Mouse (Mus musculus): Measurements from ENCODE around the gene Slc7a6os. TPM values are rescaled to one million over a fixed set of nuclear protein-coding genes. Genes with fewer than 3 reads are reported as not detected.

Gene Slc7a6os
- polyA plus RNA-seq, 1 experiment from 2014 or later = 31.5 TPM

Other genes with a start within 250 kb of the Slc7a6os start
- 11.9 and 12.9 TPM in 2 replicates for gene Slc12a4, start 244.8 kb downstream of the Slc7a6os start, polyA plus RNA-seq (2015; fragmentation: Nextera tagmentation; extraction: Ambion mirVana)
- not detected in 2 replicates for gene Dpep3, start 231.5 kb downstream of the Slc7a6os start, polyA plus RNA-seq (2015; fragmentation: Nextera tagmentation; extraction: Ambion mirVana)
- 27.2 and 29.6 TPM in 2 replicates for gene Dus2, start 219.6 kb downstream of the Slc7a6os start, polyA plus RNA-seq (2015; fragmentation: Nextera tagmentation; extraction: Ambion mirVana)
- gene Dpep2nb, start 205.0 kb downstream of the Slc7a6os start, polyA plus RNA-seq (2015; fragmentation: Nextera tagmentation; extraction: Ambion mirVana) = 0.20 TPM in 1 of 2 replicates, not detected in the other
- 20.0 and 20.9 TPM in 2 replicates for gene Ddx28, start 199.1 kb downstream of the Slc7a6os start, polyA plus RNA-seq (2015; fragmentation: Nextera tagmentation; extraction: Ambion mirVana)
- gene Nfatc3, start 152.1 kb downstream of the Slc7a6os start, polyA plus RNA-seq (2015; fragmentation: Nextera tagmentation; extraction: Ambion mirVana) = 3.0 and 3.7 TPM in 2 replicates
- gene Esrp2, start 74.0 kb downstream of the Slc7a6os start, polyA plus RNA-seq (2015; fragmentation: Nextera tagmentation; extraction: Ambion mirVana) = 0.17 and 0.21 TPM in 2 replicates
- 23.8 and 24.0 TPM in 2 replicates for gene Pla2g15, start 60.5 kb downstream of the Slc7a6os start, polyA plus RNA-seq (2015; fragmentation: Nextera tagmentation; extraction: Ambion mirVana)
- gene Slc7a6, start 42.1 kb downstream of the Slc7a6os start, polyA plus RNA-seq (2015; fragmentation: Nextera tagmentation; extraction: Ambion mirVana) = 57.7 and 61.0 TPM in 2 replicates
- gene Prmt7, start within 50 bp of the Slc7a6os start, polyA plus RNA-seq (2015; fragmentation: Nextera tagmentation; extraction: Ambion mirVana) = 59.5 and 59.9 TPM in 2 replicates
- gene Smpd3, start 127.1 kb upstream of the Slc7a6os start, polyA plus RNA-seq (2015; fragmentation: Nextera tagmentation; extraction: Ambion mirVana) = 52.6 and 57.8 TPM in 2 replicates
- gene Zfp90, start 204.4 kb upstream of the Slc7a6os start, polyA plus RNA-seq (2015; fragmentation: Nextera tagmentation; extraction: Ambion mirVana) = 39.1 and 40.7 TPM in 2 replicates